Mouse (Mus musculus) cerebellum, postnatal 25 days (tissue): ENCODE measurements around the gene Zp2.
A peak's percentile ranks its signal among the peaks of the same experiment; 100 is the strongest.

Source experiments
- DNase-seq, 2 experiments: peaks; one replicate each; pipeline ENCODE4 v3.0.0; 2021; ENCODE audit warnings: mixed read lengths in 2 of 2

Zp2 gene

DNA sequence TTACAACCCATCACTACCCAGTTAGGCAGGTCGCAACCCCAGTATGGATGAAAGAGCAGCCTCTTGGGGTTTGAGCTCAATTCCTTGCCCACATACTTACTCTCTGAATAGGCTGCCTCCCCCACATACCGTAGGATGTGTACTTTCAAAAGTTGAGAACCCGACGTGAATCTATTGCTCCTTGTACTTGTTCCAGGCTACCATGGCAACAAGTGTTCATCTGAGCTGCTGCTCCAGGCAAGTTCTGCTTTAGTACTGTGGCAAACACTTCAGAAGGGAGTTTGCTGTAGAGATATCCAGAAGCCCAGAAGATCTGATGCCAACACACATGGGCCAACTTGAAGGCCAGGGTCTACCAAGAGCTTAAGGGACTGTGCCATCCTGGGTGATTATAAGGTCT lies 16.1 kb downstream of the Zp2 start:
- no peak for DNase-seq

- no peak for DNase-seq
Measured at GRCm38 (mm10) chr7:120127686-120128059, 17.4 kb downstream of the Zp2 start.

GRCm38 (mm10) chr7:120126976-120127685 lies 18.0 kb downstream of the Zp2 start:
- no peak for DNase-seq

DNA sequence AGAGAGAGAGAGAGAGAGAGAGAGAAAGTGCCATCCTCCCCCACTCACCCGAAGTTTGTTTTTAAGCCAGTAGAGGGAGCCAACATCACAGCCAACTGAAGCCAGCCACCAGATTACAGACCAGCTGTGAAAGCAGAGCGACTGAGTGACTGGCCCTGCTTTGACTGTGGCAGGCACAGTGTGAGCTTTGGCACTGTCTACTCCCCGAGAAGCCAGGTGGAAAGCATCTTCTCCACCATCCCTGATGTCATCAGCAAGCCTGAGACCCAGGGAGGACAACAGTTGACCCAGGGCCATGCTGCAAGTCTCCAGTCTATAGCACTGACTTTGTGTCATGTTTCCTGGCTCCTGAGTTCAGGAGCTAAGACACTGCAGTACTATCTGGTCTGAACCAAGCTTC lies 20.2 kb downstream of the Zp2 start:
- peak; percentile 65 to 73 for DNase-seq

GRCm38 (mm10) chr7:120123776-120124175 lies 21.3 kb downstream of the Zp2 start:
- no peak for DNase-seq

DNA sequence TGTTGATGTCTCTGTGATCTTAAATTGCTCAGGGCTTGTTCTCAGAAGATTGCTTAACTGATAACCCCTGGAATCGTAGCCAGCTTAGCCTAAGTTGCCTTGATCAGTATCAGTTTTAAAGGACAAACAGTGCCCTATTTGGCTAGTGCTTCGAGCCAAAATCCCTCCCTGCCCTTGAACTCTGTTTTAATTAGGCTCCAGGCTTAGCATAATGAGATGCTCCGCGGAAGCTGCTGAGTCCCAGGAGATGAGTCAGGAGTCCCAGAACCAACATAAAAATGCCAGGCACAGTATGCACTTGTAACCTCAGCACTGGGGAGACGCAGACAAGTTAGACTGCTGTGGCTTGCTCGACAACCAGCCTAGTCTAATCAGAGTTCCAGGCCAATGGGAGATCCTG lies 27.6 kb downstream of the Zp2 start:
- DNase-seq, result no peak

DNA sequence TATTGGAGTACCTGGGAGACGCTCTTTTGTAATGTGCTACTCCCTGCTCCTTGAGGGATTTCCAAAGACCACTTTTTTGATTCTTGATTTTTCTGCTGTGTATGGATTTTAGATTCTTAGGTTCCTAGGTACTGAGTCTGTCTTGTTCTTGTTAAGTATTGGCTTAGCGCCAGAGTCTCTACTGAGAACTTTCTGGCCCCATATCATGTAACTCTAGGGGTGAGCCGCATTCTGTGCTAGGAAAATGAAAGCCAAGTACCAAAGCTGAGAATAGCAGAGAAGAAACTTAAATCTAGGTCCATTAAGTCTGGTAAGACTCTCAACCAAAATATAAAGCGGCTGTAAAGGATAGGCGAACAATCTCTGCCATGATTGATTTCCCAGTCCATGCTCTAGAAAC lies 28.1 kb downstream of the Zp2 start:
- DNase-seq, result no peak

- DNase-seq, result no peak
Measured at GRCm38 (mm10) chr7:120109676-120110075, 35.4 kb downstream of the Zp2 start.

- DNase-seq, result peak; percentile 21 to 49
Measured at GRCm38 (mm10) chr7:120106356-120106755, 38.7 kb downstream of the Zp2 start.

DNA sequence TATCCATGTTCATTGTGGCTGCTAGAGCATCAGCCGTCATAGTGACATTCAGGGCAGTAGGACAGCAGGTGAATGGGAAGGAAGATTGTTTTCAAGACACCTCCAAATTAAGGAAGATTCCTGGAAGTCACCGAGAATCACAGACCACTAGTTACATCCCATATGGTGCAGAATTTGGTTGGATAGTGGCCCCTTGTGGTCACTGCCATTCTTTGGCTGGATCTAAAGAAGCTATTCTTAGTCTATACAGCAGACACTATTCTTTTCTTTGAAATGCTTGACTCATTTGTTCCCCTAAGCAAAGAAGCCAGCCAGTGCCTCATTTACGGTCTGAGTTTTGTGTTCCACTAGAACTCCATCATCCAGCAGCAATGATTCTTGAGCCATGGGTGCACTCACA lies 40.1 kb downstream of the Zp2 start:
- DNase-seq, result peak; percentile 27 to 54

- DNase-seq, result peak; percentile 30 to 45
Measured at GRCm38 (mm10) chr7:120103019-120103567, 42.0 kb downstream of the Zp2 start.

- peak; percentile 90 to 95 for DNase-seq
Measured at GRCm38 (mm10) chr7:120102164-120102972, 42.7 kb downstream of the Zp2 start, which contains the start of gene Tmem159. Tmem159 (plus strand) TSS chr7:120102353.

DNA sequence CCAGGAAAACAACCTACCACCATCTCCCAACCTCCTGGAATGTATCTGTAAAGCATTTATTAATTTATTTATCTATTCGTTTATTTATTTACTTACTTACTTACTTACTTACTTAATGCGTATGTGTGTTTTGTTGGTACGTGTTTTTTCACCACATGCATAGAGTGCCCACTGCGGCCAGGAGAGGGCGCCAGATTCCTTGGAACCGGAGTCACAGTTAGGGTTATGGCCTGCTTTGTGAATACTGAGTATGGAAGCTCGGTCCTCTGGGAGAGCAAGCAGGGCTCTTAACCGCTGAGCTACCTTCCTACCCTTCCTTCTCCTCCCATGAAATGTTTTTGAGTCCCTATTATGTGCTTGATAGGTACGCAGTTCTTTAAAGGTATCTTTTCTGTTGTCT lies 46.7 kb downstream of the Zp2 start:
- peak; percentile 66 to 81 for DNase-seq

- DNase-seq, result peak; percentile 74 to 83
Measured at GRCm38 (mm10) chr7:120097845-120098244, 47.2 kb downstream of the Zp2 start.

DNA sequence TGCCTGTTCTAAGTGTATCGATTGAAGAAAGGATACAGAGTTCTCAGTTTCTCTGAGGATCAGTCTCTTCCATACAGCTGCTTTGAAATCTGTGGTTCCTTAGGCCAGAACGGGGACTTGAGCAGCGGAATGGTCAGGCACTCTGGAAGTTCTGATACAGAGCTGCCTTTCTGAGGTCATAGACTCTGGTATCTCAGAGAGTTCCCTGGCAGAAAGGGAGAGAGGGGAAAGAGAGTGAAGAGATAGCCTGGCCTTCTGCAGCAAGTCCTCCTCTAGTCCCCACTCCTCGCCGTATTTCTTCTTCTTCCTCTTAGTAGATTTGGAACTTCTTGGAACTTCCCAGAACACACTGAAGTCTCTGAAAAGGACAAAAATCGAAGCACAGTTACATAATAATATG lies 49.9 kb downstream of the Zp2 start, which contains the start of gene Dnah3:
Gene Dnah3 (minus strand): TSS at position 101 of the 400 bp plus-strand sequence.
- no peak for DNase-seq

- DNase-seq, result no peak
Measured at GRCm38 (mm10) chr7:120094216-120094615, 50.9 kb downstream of the Zp2 start.

GRCm38 (mm10) chr7:120093033-120093432 lies 52.1 kb downstream of the Zp2 start:
- DNase-seq, result no peak

DNA sequence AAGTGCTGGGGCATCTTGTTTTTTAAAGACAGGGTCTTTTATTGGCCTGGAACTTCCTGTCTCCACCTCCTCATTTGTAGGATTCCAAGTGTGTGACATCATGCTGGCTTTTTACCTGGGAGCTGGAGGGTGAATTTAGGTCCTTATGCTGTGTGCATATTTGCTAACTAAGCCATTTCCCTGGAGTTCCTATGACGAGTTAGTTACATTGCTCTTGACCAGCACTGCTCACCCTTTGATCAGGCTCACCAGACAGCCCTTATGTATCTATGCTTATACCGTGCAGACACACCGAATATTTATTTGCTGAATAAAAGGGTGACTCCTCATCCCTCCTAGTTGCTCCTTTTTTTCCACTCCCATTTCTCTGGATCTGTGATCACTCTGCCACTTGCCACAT lies 64.9 kb downstream of the Zp2 start:
- DNase-seq, result no peak
